Mouse (Mus musculus) lung, postnatal 0 days (tissue): ENCODE data around the gene Rbm19. TPM values are rescaled to one million over a fixed set of nuclear protein-coding genes. Genes with fewer than 3 reads are reported as not detected.

Experiments used
- ATAC-seq: fragments of 200-750 bp; cut with Nextera tagmentation; 2 replicates; pipeline ENCODE4 v1.8.0; 2017; ENCODE audit warnings: moderate library complexity
- DNase-seq: peaks from one replicate; pipeline ENCODE4 v3.0.0-alpha.2; 2016; ENCODE audit warnings: low spot score
- H3K27ac ChIP-seq: fragments of 300-500 bp; sonication (generic); 2 replicates; pipeline ENCODE4 v1.5.1; 2014; ENCODE audit warnings: antibody characterized with exemption, mild to moderate bottlenecking, low read length, mixed read lengths
- H3K27me3 ChIP-seq: fragments of 300-500 bp; sonication (generic); replicated peaks from 2 replicates; pipeline ENCODE4 v1.6.1; 2014; ENCODE audit warnings: low read length, mixed read lengths; ENCODE audit not compliant: insufficient read depth
- H3K36me3 ChIP-seq: fragments of 300-500 bp; sonication (generic); 2 replicates; pipeline ENCODE4 v1.6.1; 2014; ENCODE audit warnings: low read length, mixed read lengths; ENCODE audit not compliant: insufficient read depth
- H3K4me1 ChIP-seq: fragments of 300-500 bp; sonication (generic); 2 replicates; pipeline ENCODE4 v1.6.1; 2014; ENCODE audit warnings: antibody characterized with exemption, low read depth, low read length, mixed read lengths; ENCODE audit not compliant: insufficient read depth
- H3K4me2 ChIP-seq: fragments of 300-500 bp; sonication (generic); replicated peaks from 2 replicates; pipeline ENCODE4 v1.6.1; 2014; ENCODE audit warnings: low read depth, mild to moderate bottlenecking, low read length, moderate library complexity, mixed read lengths
- H3K4me3 ChIP-seq: fragments of 300-500 bp; sonication (generic); 2 replicates; pipeline ENCODE4 v1.5.1; 2014; ENCODE audit warnings: low read depth, low read length
- H3K9ac ChIP-seq: fragments of 300-500 bp; sonication (generic); replicated peaks from 2 replicates; pipeline ENCODE4 v1.6.1; 2014; ENCODE audit warnings: low read depth, mild to moderate bottlenecking
- H3K9me3 ChIP-seq: fragments of 300-500 bp; sonication (generic); 2 replicates; pipeline ENCODE4 v1.6.1; 2016; ENCODE audit warnings: low read length, mixed read lengths
- CTCF ChIP-seq: IDR thresholded peaks from 2 replicates; pipeline ENCODE4 v1.5.1; 2016; ENCODE audit warnings: antibody characterized with exemption, mild to moderate bottlenecking
- EP300 ChIP-seq: IDR thresholded peaks from 2 replicates; pipeline ENCODE4 v1.6.1; 2016; ENCODE audit warnings: antibody characterized with exemption, mild to moderate bottlenecking, control low read depth
- WGBS: fragments of 180-500 bp; shearing (Covaris S2); extraction: QIAGEN DNeasy Blood & Tissue Kit; methylation state at CpG from one replicate; pipeline ENCODE4 v1.1.7; 2014; 5-methylcytosine and 5-hydroxymethylcytosine counted together
- polyA plus RNA-seq: library from polyadenylated mRNA; unstranded; fragments of >200 nt; fragmentation: Nextera tagmentation; extraction: Ambion mirVana; gene quantifications from 2 replicates; pipeline ENCODE4 v1.2.1, GENCODE M21; 2015

Gene Rbm19
- polyA plus RNA-seq, 1 experiment from 2014 or later: 6.0 TPM

DNA sequence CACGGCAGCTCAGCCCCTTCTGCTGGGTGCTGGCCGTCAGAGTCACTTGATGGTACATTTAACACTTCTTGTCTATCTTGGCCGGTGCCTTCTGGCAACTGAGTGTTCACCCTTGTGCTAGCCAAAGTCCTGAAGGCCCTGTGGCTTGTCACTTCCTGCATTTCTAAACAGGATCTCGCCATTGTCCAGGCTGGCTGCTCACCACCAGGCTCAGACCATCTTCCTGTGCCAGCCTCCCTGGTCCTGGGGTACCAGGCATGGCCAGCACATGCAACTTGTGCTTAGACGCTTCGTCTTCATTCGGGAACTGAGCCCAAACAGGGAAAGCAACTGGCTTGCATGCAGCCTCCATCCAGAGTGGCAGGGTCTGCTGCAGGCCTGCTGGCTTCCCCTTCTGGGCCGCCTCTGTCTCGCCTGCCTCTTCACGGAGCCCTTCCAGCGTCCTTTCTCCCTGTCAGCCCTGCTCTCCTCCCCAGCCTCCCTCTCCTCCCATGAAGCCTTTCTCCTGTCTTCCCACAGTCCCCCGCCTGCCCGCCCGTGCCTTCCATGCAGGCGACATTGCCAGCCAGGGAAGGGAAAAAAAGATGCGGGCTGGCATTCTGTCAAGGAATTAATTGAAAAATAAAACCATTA is 78.2 kb downstream of the Rbm19 start:
- Histone ChIP-seq H3K4me3 (no peak overlapping the region), H3K27me3 (no peaks in the 10 kb centered on the region), H3K36me3 (no peaks in the 10 kb centered on the region; the same call in 1 of the 2 replicates), H3K9ac (no peak overlapping the region), H3K9me3 (no peaks in the 10 kb centered on the region), H3K4me1 (no peaks in the 10 kb centered on the region), H3K4me2 (no peak overlapping the region), H3K27ac (no peak overlapping the region)
- DNase-seq (peak; percentile 14), ATAC-seq (peak; percentile 35; the same call in 1 of the 2 replicates)
- WGBS: 44% methylated on average over 16 of the region's 16 CpGs
- TF ChIP-seq CTCF: no peak
- TF ChIP-seq EP300: no peak

DNA sequence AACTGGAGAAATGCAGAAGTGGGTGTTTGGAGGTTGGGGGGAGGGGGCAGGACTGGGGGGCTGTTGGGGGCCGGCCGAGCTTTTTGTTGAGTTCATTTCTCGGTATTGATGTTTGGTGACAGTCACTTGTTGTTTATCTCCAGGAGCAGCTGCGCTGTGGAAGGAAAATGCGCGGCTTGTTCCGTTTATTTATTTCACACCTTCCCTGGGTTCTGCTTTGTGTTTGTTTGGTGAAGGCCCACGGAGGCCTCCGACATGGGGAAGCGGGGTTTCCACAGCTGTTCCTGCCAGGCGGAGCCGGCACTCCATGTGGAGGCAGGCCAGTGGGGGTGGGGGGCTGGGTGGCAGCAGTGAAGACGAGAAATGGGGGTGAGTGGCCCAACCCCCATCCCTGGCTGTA is 78.7 kb downstream of the Rbm19 start:
- peak; percentile 9 for DNase-seq
- Histone ChIP-seq H3K9me3 (no peaks in the 10 kb centered on the region), H3K27ac (no peak overlapping the region), H3K9ac (no peak overlapping the region), H3K27me3 (no peaks in the 10 kb centered on the region), H3K4me3 (no peak overlapping the region), H3K4me2 (no peak overlapping the region), H3K36me3 (no peaks in the 10 kb centered on the region; the same call in 1 of the 2 replicates), H3K4me1 (no peaks in the 10 kb centered on the region)
- TF ChIP-seq CTCF: no peak
- TF ChIP-seq EP300: no peak
- WGBS: 33% methylated on average over 13 of the region's 13 CpGs
- no peak for ATAC-seq

DNA sequence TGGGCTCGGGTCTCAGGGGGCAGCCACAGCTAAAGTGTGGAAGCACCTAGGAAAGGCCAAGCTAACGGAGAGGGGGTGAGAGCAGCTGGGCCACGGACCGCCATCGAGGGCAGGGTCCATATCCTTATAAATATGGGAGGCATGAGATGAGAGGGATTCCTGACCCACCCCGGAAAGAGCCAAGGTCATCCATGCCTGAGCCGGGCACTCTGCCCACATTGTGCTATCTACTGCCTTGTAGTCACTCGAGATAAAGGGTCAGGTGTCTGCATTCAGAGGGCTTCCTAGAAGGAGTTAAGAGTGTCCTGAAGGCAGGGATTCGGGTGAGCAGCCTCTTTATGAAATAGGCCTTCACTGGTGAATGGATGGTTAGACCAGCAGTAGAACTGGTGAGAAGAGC is 80.6 kb downstream of the Rbm19 start:
- Histone ChIP-seq H3K27ac (no peak overlapping the region), H3K9ac (no peak overlapping the region), H3K9me3 (no peaks in the 10 kb centered on the region), H3K36me3 (no peaks in the 10 kb centered on the region; the same call in 1 of the 2 replicates), H3K4me1 (no peaks in the 10 kb centered on the region), H3K4me2 (no peak overlapping the region), H3K27me3 (no peaks in the 10 kb centered on the region), H3K4me3 (no peak overlapping the region)
- TF ChIP-seq EP300 (no peak), CTCF (no peak)
- no peak for ATAC-seq
- 79% methylated on average over 9 of the region's 9 CpGs for WGBS
- DNase-seq: no peak

DNA sequence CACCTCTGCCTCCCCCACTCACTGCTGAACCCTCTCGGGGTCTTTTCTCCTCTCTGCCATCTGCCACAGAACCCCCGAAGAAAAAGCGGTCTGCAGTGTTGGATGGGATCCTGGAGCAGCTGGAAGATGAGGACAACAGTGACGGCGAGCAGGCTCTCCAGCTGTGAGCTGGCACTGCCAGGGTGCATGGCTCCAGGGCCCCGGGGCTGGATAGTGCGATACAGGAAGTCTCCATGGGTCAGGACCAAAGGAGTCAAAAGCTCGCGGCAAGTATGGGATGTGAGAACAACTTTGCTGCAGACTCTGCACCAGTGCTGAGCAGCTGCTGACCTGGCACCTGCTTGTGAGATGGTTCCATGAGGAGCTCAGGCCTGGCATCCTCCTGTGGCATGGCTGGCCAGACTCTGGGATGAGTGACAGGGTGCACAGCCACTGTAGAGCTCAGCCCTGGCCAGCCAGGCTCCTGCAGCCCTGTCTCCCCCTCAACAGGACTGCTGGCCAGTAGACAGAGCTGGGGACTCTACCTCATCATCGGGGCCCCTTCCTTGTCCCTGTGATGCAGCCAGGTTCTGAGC is 81.6 kb downstream of the Rbm19 start:
- no peaks in the 10 kb centered on the region for H3K9me3 ChIP-seq
- no peaks in the 10 kb centered on the region for H3K4me1 ChIP-seq
- H3K27me3 ChIP-seq: no peaks in the 10 kb centered on the region
- H3K9ac ChIP-seq: no peak overlapping the region
- ATAC-seq: no peak
- no peaks in the 10 kb centered on the region; the same call in 1 of the 2 replicates for H3K36me3 ChIP-seq
- DNase-seq: no peak
- H3K4me3 ChIP-seq: no peak overlapping the region
- TF ChIP-seq EP300 (no peak), CTCF (no peak)
- no peak overlapping the region for H3K27ac ChIP-seq
- no peak overlapping the region for H3K4me2 ChIP-seq
- WGBS: 88% methylated on average over 10 of the region's 10 CpGs

DNA sequence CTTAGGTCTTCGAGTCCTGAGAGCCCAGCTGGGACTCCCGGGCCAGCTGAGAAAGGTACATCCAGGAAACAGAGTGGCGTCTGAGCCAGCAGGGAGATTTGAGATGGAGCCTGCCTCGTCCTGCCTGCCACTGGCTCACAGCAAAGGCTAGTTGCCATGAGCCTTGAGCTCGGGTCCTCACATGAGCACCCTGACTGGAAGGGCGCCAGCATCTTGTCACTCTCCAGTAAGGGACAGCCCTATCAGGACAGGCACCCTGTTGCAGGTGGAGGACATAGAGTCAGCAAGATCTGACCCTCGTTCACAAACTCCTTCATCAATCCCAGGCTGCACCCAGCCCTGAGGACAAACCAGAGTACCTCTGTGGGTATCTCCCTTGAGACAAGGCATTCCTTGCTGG is 83.6 kb downstream of the Rbm19 start:
- no peak overlapping the region for H3K9ac ChIP-seq
- no peaks in the 10 kb centered on the region; the same call in 1 of the 2 replicates for H3K36me3 ChIP-seq
- 88% methylated on average over 7 of the region's 7 CpGs for WGBS
- no peak for TF ChIP-seq CTCF
- TF ChIP-seq EP300: no peak
- no peak overlapping the region for H3K4me2 ChIP-seq
- no peaks in the 10 kb centered on the region for H3K9me3 ChIP-seq
- H3K27ac ChIP-seq: no peak overlapping the region
- H3K4me3 ChIP-seq: no peak overlapping the region
- ATAC-seq (no peak), DNase-seq (no peak)
- H3K4me1 ChIP-seq: no peaks in the 10 kb centered on the region
- H3K27me3 ChIP-seq: no peaks in the 10 kb centered on the region

DNA sequence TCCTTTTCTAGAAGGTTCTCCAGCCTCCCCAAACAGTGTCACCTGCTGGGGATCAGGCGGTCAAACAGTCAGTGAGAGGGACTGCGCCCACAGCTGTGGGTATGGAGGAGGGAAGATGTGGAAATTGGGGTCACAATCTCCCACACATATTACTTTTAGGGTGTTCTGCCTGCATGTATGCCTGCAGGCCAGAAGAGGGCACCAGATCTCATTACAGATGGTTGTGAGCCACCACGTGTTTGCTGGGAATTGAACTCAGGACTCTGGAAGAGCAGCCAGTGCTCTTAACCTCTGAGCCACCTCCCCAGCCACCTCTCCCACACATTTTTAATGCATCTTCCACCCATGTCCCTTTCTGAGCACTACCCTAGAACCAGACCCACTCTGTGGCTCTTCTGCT is 88.1 kb downstream of the Rbm19 start:
- no peak for DNase-seq
- no peak overlapping the region for H3K4me3 ChIP-seq
- WGBS: 62% methylated on average over 3 of the region's 3 CpGs
- H3K27ac ChIP-seq: no peak overlapping the region
- no peaks in the 10 kb centered on the region for H3K27me3 ChIP-seq
- H3K4me1 ChIP-seq: no peaks in the 10 kb centered on the region
- no peak overlapping the region for H3K4me2 ChIP-seq
- TF ChIP-seq CTCF (peak; percentile 24), EP300 (no peak)
- H3K9me3 ChIP-seq: no peaks in the 10 kb centered on the region
- H3K36me3 ChIP-seq: no peaks in the 10 kb centered on the region; the same call in 1 of the 2 replicates
- ATAC-seq: no peak
- no peak overlapping the region for H3K9ac ChIP-seq
